Mouse (Mus musculus): ENCODE data around the gene Sec1. TPM values are rescaled to one million over a fixed set of nuclear protein-coding genes. Genes with fewer than 3 reads are reported as not detected.

Gene Sec1
- polyA plus RNA-seq (2012; rRNA removed), result 0.14 and 0.22 TPM in 2 replicates

GRCm38 (mm10) chr7:45693921-45694591 lies at the start of gene Sec1:
Gene Sec1 (minus strand): TSS chr7:45694402.
- no peak for TF ChIP-seq CTCF (IDR thresholded peaks at IDR 0.05; ENCODE audit: extremely low read depth, insufficient read length, insufficient replicate concordance, low read depth, low read length)
- no peak for TF ChIP-seq POLR2A (IDR thresholded peaks at IDR 0.05; ENCODE audit: low read depth, low read length)
- Histone ChIP-seq H3K27me3 (ENCODE audit: control insufficient read depth, insufficient read depth, low read length) (peaks cover 5% of the 10 kb centered on the region; the same call in 1 of the 2 replicates), H3K27ac (ENCODE audit: insufficient read depth, low read depth, low read length) (no peak within 1 kb of the TSS), H3K4me1 (ENCODE audit: control insufficient read depth, insufficient read depth, insufficient read length, low read length) (no peaks in the 10 kb centered on the region), H3K4me3 (ENCODE audit: low read depth, low read length) (no peak within 1 kb of the TSS), H3K36me3 (ENCODE audit: control insufficient read depth, insufficient read depth, low read length) (no peaks in the 10 kb centered on the region)
- 94% methylated on average over 50 of the region's 50 CpGs for WGBS

GRCm38 (mm10) chr7:45742338-45742737 lies 48.1 kb upstream of the Sec1 start:
- Histone ChIP-seq H3K27ac (ENCODE audit: insufficient read depth, low read depth, low read length) (peak overlapping the region; percentile 3; the same call in 1 of the 2 replicates), H3K4me1 (ENCODE audit: control insufficient read depth, insufficient read depth, insufficient read length, low read length) (0 out of 2 replicates have a peak, but pooled peaks cover 6% of the 10 kb centered on the region), H3K36me3 (ENCODE audit: control insufficient read depth, insufficient read depth, low read length) (peaks cover 23% of the 10 kb centered on the region), H3K27me3 (ENCODE audit: control insufficient read depth, insufficient read depth, low read length) (no peaks in the 10 kb centered on the region), H3K4me3 (ENCODE audit: low read depth, low read length) (peak overlapping the region; percentile 55)
- 21% methylated on average over 19 of the region's 19 CpGs for whole genome bisulfite sequencing
- TF ChIP-seq POLR2A (IDR thresholded peaks at IDR 0.05; ENCODE audit: low read depth, low read length) (no peak), CTCF (IDR thresholded peaks at IDR 0.05; ENCODE audit: extremely low read depth, insufficient read length, insufficient replicate concordance, low read depth, low read length) (no peak)

DNA sequence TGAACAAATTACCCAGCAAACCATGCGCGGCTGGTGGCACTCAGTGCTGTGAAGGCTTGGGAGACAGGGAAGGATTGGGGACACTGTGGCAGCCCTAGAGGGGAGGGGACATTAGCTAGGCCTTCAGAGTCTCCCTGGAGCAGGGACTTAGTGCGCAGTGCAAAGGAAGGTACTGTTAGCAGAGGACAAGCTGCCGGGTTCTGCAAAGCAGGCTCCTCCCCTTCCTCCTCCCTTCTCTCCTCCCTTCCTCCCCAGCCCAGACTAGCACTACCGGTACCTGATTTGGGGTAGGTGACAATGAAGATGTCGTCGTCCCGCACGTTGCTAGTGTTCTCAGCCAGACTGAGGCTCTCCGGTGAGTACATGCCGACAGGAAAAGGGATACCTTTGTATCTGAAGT lies 47.6 kb upstream of the Sec1 start:
- no peak for TF ChIP-seq CTCF (IDR thresholded peaks at IDR 0.05; ENCODE audit: extremely low read depth, insufficient read length, insufficient replicate concordance, low read depth, low read length)
- 0 out of 2 replicates have a peak, but pooled peaks have one; percentile 10 for TF ChIP-seq POLR2A (IDR thresholded peaks at IDR 0.05; ENCODE audit: low read depth, low read length)
- WGBS, result 51% methylated on average over 11 of the region's 11 CpGs

DNA sequence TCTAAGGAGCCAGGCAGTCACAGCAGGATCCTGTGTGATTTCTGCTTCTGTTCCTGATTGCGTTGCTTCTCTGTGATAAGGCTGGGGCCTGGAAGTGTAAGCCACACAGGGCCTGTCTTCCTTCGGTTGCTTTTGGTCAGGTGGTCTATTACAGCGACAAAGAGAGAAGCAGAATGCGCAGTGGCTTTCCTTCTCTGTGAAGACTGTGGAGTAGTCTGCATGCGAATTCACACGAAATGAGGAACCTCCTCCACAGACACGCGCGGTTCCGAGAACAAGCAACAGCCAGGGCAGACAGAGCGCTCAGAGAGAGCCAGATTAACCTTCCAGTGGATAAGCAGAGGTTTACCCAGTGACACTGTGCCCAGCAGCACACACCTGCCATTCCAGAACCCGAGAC lies 47.1 kb upstream of the Sec1 start:
- no peaks in the 10 kb centered on the region for H3K27me3 ChIP-seq (ENCODE audit: control insufficient read depth, insufficient read depth, low read length)
- WGBS, result 85% methylated on average over 12 of the region's 12 CpGs
- H3K4me1 ChIP-seq (ENCODE audit: control insufficient read depth, insufficient read depth, insufficient read length, low read length), result 0 out of 2 replicates have a peak, but pooled peaks cover 6% of the 10 kb centered on the region
- H3K4me3 ChIP-seq (ENCODE audit: low read depth, low read length), result peak overlapping the region; percentile 15
- TF ChIP-seq POLR2A (IDR thresholded peaks at IDR 0.05; ENCODE audit: low read depth, low read length) (no peak), CTCF (IDR thresholded peaks at IDR 0.05; ENCODE audit: extremely low read depth, insufficient read length, insufficient replicate concordance, low read depth, low read length) (no peak)
- H3K36me3 ChIP-seq (ENCODE audit: control insufficient read depth, insufficient read depth, low read length), result peaks cover 16% of the 10 kb centered on the region
- peak overlapping the region; percentile 42 for H3K27ac ChIP-seq (ENCODE audit: insufficient read depth, low read depth, low read length)

More for the DNA sequence above, 47.6 kb upstream of the Sec1 start:
- no peaks in the 10 kb centered on the region for H3K27me3 ChIP-seq (ENCODE audit: control insufficient read depth, insufficient read depth, low read length)
- peaks cover 17% of the 10 kb centered on the region for H3K36me3 ChIP-seq (ENCODE audit: control insufficient read depth, insufficient read depth, low read length)
- H3K27ac ChIP-seq (ENCODE audit: insufficient read depth, low read depth, low read length), result peak overlapping the region; percentile 42
- 0 out of 2 replicates have a peak, but pooled peaks cover 6% of the 10 kb centered on the region for H3K4me1 ChIP-seq (ENCODE audit: control insufficient read depth, insufficient read depth, insufficient read length, low read length)
- H3K4me3 ChIP-seq (ENCODE audit: low read depth, low read length), result peak overlapping the region; percentile 55

DNA sequence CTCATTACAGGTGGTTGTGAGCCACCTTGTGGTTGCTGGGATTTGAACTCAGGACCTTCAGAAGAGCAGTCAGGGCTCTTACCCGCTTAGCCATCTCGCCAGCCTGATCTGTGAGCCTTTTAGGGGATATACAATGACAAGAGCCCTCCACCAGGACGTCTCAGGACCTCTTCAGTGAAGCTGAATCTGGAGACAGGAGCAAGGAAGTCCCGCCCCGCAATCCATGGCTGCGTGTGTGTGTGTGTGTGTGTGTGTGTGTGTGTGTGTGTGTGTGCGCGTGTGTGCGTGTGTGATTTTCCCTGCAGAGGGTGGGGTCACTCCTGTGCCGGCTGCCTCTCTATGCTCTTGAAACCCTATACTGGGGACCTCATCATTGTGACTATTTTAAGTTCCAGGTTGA lies 45.6 kb upstream of the Sec1 start:
- Histone ChIP-seq H3K36me3 (ENCODE audit: control insufficient read depth, insufficient read depth, low read length) (peaks cover 19% of the 10 kb centered on the region), H3K27ac (ENCODE audit: insufficient read depth, low read depth, low read length) (no peak overlapping the region), H3K27me3 (ENCODE audit: control insufficient read depth, insufficient read depth, low read length) (no peaks in the 10 kb centered on the region), H3K4me1 (ENCODE audit: control insufficient read depth, insufficient read depth, insufficient read length, low read length) (0 out of 2 replicates have a peak, but pooled peaks cover 5% of the 10 kb centered on the region), H3K4me3 (ENCODE audit: low read depth, low read length) (no peak overlapping the region)
- 67% methylated on average over 10 of the region's 10 CpGs for WGBS
- TF ChIP-seq CTCF (IDR thresholded peaks at IDR 0.05; ENCODE audit: extremely low read depth, insufficient read length, insufficient replicate concordance, low read depth, low read length) (no peak), POLR2A (IDR thresholded peaks at IDR 0.05; ENCODE audit: low read depth, low read length) (no peak)

DNA sequence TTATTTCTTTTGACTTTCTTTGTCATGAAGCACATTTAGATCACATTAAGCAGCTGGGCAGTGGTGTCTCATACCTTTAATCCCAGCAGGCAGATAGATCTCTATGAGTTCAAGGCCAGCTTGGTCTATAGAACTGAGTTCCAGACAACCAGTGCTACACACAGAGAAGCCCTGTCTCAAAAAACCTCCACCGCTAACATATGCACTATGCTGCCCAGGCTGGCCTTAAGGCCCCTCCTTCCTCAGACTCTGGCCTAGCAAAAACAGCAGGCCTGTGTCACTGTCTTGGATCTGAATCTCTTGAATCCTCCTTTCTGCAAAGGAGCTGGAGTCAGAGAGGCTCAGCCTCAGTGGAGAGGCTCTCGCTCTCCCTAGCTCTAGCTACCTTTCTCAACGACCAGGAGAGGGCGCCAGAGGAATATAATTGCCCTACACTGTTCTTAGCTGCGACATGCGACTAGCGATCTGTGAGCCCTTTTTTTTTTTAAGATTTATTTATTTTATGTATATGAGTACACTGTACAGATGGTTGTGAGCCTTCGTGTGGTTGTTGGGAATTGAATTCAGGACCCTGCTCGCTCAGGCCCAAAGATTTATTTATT lies 45.1 kb upstream of the Sec1 start:
- Histone ChIP-seq H3K27ac (ENCODE audit: insufficient read depth, low read depth, low read length) (no peak overlapping the region), H3K36me3 (ENCODE audit: control insufficient read depth, insufficient read depth, low read length) (peaks cover 20% of the 10 kb centered on the region), H3K27me3 (ENCODE audit: control insufficient read depth, insufficient read depth, low read length) (no peaks in the 10 kb centered on the region), H3K4me1 (ENCODE audit: control insufficient read depth, insufficient read depth, insufficient read length, low read length) (0 out of 2 replicates have a peak, but pooled peaks cover 5% of the 10 kb centered on the region), H3K4me3 (ENCODE audit: low read depth, low read length) (no peak overlapping the region)
- TF ChIP-seq POLR2A (IDR thresholded peaks at IDR 0.05; ENCODE audit: low read depth, low read length) (no peak), CTCF (IDR thresholded peaks at IDR 0.05; ENCODE audit: extremely low read depth, insufficient read length, insufficient replicate concordance, low read depth, low read length) (peak; percentile 82; the same call in 1 of the 2 replicates)
- WGBS, result 10% methylated on average over 9 of the region's 9 CpGs

GRCm38 (mm10) chr7:45733477-45733876 lies 39.3 kb upstream of the Sec1 start:
- Histone ChIP-seq H3K36me3 (ENCODE audit: control insufficient read depth, insufficient read depth, low read length) (peaks cover 50% of the 10 kb centered on the region), H3K27me3 (ENCODE audit: control insufficient read depth, insufficient read depth, low read length) (no peaks in the 10 kb centered on the region), H3K4me3 (ENCODE audit: low read depth, low read length) (no peak overlapping the region), H3K4me1 (ENCODE audit: control insufficient read depth, insufficient read depth, insufficient read length, low read length) (peaks cover 34% of the 10 kb centered on the region), H3K27ac (ENCODE audit: insufficient read depth, low read depth, low read length) (no peak overlapping the region)
- WGBS, result 74% methylated on average over 5 of the region's 5 CpGs
- no peak for TF ChIP-seq POLR2A (IDR thresholded peaks at IDR 0.05; ENCODE audit: low read depth, low read length)
